10 mouse cellular contexts compared by ENCODE assay signal in genomic region chr11:77808051-77808465, GRCm38 (mm10). TPM values are rescaled to one million over a fixed set of nuclear protein-coding genes. Genes with fewer than 3 reads are reported as not detected.
DNase-seq lines count a peak whose midpoint lies in the region; ATAC-seq and TF ChIP-seq lines count a peak whose summit lies in the region.
"Had no signal": no experiment of that assay in that cellular context is flagged by ENCODE, and none has a peak within 500 bp of the region (broad histone marks: within the 10 kb centered on the region; RNA-seq: fewer than 3 reads in every experiment).

No protein-coding gene starts in this region.

- H3K27ac ChIP-seq in layer of hippocampus, adult 2 months: peak overlapping the region; percentile 65
- peak overlapping the region; percentile 19; the same call in 1 of the 2 replicates for H3K27ac ChIP-seq in heart, embryonic 11.5 days (ENCODE audit: low read depth, low read length)
- H3K27ac ChIP-seq in midbrain, embryonic 16.5 days (ENCODE audit: low read length): no peak overlapping the region

- no peak overlapping the region for H3K4me3 ChIP-seq in layer of hippocampus, adult 2 months
- H3K4me3 ChIP-seq in heart, embryonic 11.5 days (ENCODE audit: low read depth, low read length): no peak overlapping the region
- no peak overlapping the region for H3K4me3 ChIP-seq in midbrain, embryonic 16.5 days (ENCODE audit: low read depth, low read length)

- ATAC-seq in heart, embryonic 11.5 days (replicated peaks; ENCODE audit: insufficient number of reproducible peaks, low FRiP score, low TSS enrichment): no peak
- peak; percentile 41 for ATAC-seq in midbrain, embryonic 16.5 days

- TF ChIP-seq CTCF in layer of hippocampus, adult 2 months (conservative IDR thresholded peaks at IDR 0.05): no peak

- peak overlapping the region; percentile 2; the same call in 1 of the 2 replicates for H3K9ac ChIP-seq in heart, embryonic 11.5 days (ENCODE audit: low read depth, low read length)
- H3K9ac ChIP-seq in midbrain, embryonic 16.5 days (ENCODE audit: low read depth, low read length): 0 out of 2 replicates have a peak overlapping the region, but pooled peaks have one; percentile 51

- no peaks in the 10 kb centered on the region for H3K9me3 ChIP-seq in heart, embryonic 11.5 days (replicated peaks; ENCODE audit: control insufficient read depth, low read length)
- no peaks in the 10 kb centered on the region for H3K9me3 ChIP-seq in midbrain, embryonic 16.5 days (replicated peaks; ENCODE audit: control insufficient read depth, low read length, poor library complexity, severe bottlenecking)

- H3K4me2 ChIP-seq in heart, embryonic 11.5 days: no peak overlapping the region
- no peak overlapping the region for H3K4me2 ChIP-seq in midbrain, embryonic 16.5 days (ENCODE audit: low read length)

- peak; percentile 55 for DNase-seq in adrenal gland, postnatal 10 days
- no peak for DNase-seq in adrenal gland, postnatal 4 days (ENCODE audit: low spot score in 2 of 2)
- no peak for DNase-seq in layer of hippocampus, adult 2 months (ENCODE audit: low spot score in 2 of 2)
- no peak for DNase-seq in layer of hippocampus, postnatal 36 days
- DNase-seq in spleen, adult 18-20 months: no peak
- no peak for DNase-seq in left cerebral cortex, adult 11 months (ENCODE audit: low spot score)
- DNase-seq: lung, postnatal 36 days had no signal

- H3K27me3 ChIP-seq in heart, embryonic 11.5 days (ENCODE audit: control insufficient read depth, insufficient read depth, low read length): no peaks in the 10 kb centered on the region
- H3K27me3 ChIP-seq in midbrain, embryonic 16.5 days (ENCODE audit: control insufficient read depth, insufficient read depth, low read depth, low read length): no peaks in the 10 kb centered on the region

- peaks cover 41% of the 10 kb centered on the region for H3K4me1 ChIP-seq in heart, embryonic 11.5 days (ENCODE audit: control insufficient read depth, insufficient read depth, low read length)
- H3K4me1 ChIP-seq in midbrain, embryonic 16.5 days (ENCODE audit: control insufficient read depth, insufficient read depth, low read length): peaks cover 15% of the 10 kb centered on the region

- H3K36me3 ChIP-seq in heart, embryonic 11.5 days (ENCODE audit: control insufficient read depth, insufficient read depth, low read length): 0 out of 2 replicates have a peak, but pooled peaks cover 2% of the 10 kb centered on the region
- H3K36me3 ChIP-seq in midbrain, embryonic 16.5 days (ENCODE audit: control insufficient read depth, insufficient read depth, low read length): peaks cover 6% of the 10 kb centered on the region; the same call in 1 of the 2 replicates

- 35% methylated on average over 5 of the region's 5 CpGs for WGBS in heart, embryonic 11.5 days (ENCODE audit: insufficient replicate concordance)
- 17% methylated on average over 5 of the region's 5 CpGs for WGBS in midbrain, embryonic 16.5 days

RNA-seq across cellular contexts. Expression of gene Gm10277, which starts 20.5 kb away (rescaled TPM):
- not detected for total RNA-seq in adrenal gland, postnatal 10 days (2021)
- total RNA-seq in adrenal gland, postnatal 4 days (2021): not detected
- total RNA-seq in layer of hippocampus, adult 2 months (2021): not detected
- not detected for total RNA-seq in layer of hippocampus, postnatal 36 days (2021)
- 0.55 and 0.87 TPM in 2 replicates for polyA plus RNA-seq in heart, embryonic 11.5 days (2014; fragmentation: Nextera tagmentation; extraction: Ambion mirVana)
- polyA plus RNA-seq in midbrain, embryonic 16.5 days (2015; fragmentation: Nextera tagmentation; extraction: Ambion mirVana): 2.0 and 2.5 TPM in 2 replicates
- total RNA-seq: layer of hippocampus, postnatal 14 days had no signal

RNA-seq across cellular contexts. Expression of gene Myo18a, which starts 45.0 kb away (rescaled TPM):
- 10 to 100 TPM; 53.9 to 80.1 TPM for total RNA-seq in adrenal gland, postnatal 10 days (2021)
- 10 to 100 TPM; 90.0 to 90.8 TPM for total RNA-seq in adrenal gland, postnatal 4 days (2021)
- total RNA-seq in layer of hippocampus, adult 2 months (2021): 100 to 1,000 TPM; 137 to 156 TPM
- total RNA-seq in layer of hippocampus, postnatal 36 days (2021): 100 to 1,000 TPM; 136 to 158 TPM
- polyA plus RNA-seq in heart, embryonic 11.5 days (2014; fragmentation: Nextera tagmentation; extraction: Ambion mirVana): 94.0 and 96.7 TPM in 2 replicates
- polyA plus RNA-seq in midbrain, embryonic 16.5 days (2015; fragmentation: Nextera tagmentation; extraction: Ambion mirVana): 46.8 and 55.4 TPM in 2 replicates
